Mouse (Mus musculus): Measurements from ENCODE around the gene Cobl. TPM values are rescaled to one million over a fixed set of nuclear protein-coding genes. Genes with fewer than 3 reads are reported as not detected.

The Cobl gene
- total RNA-seq, 1 experiment: 36.5 TPM

DNA sequence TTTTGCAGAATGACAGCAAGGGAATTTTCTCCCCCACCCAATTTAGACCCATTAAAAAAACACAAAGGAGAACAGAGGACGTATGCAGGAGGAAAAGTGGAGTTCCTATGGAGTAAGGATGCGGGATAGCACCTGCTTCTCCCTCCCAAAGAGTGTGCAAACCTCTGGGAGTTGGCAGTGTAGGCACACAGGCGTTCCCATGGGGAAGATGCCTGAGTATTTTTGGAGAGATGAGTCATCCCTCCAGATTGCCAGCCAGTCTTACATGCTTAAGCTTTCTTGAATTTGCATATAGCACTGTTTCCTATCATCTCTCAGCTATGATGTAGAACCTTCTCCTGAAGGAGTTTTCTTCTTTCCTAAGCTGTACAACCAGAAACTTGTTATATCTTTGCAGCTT lies 70.6 kb downstream of the Cobl start:
- peaks cover 13% of the 10 kb centered on the region for H3K36me3 ChIP-seq (ENCODE audit: control insufficient read depth, insufficient read depth, low read length, poor library complexity, severe bottlenecking)
- in situ Hi-C loops (cut with MboI; ENCODE audit: low sequenced_read_pairs in 2 of 2, unreplicated experiment in 2 of 2): no loop called here
- no peak overlapping the region for H3K27ac ChIP-seq (ENCODE audit: insufficient read depth, low read depth, low read length, poor library complexity, severe bottlenecking)
- TF ChIP-seq CHD2 (IDR thresholded peaks at IDR 0.05; ENCODE audit: low read depth, low read length) (no peak), ZC3H11A (IDR thresholded peaks at IDR 0.05; ENCODE audit: borderline replicate concordance, low read depth, low read length) (no peak), MAFK (IDR thresholded peaks at IDR 0.05; ENCODE audit: insufficient read depth, low read depth, low read length) (no peak), HCFC1 (IDR thresholded peaks at IDR 0.05; ENCODE audit: borderline replicate concordance, insufficient read depth, low read length) (no peak), ZNF384 (IDR thresholded peaks at IDR 0.05; ENCODE audit: low read depth, low read length) (no peak)
- no peak for DNase-seq (ENCODE audit: low read depth, low spot score)
- no peak overlapping the region for H3K9ac ChIP-seq (ENCODE audit: insufficient read depth, low read depth, low read length, poor library complexity, severe bottlenecking)
- peaks cover 0 to 2% of the 10 kb centered on the region in 2 experiments; a peak in 1 of 4 replicates for H3K4me1 ChIP-seq (ENCODE audit: control insufficient read depth in 2 of 2, insufficient read depth in 2 of 2, low read length in 2 of 2, poor library complexity in 1 of 2)
- no peaks in the 10 kb centered on the region for H3K9me3 ChIP-seq (ENCODE audit: control insufficient read depth, insufficient read depth, low read depth, low read length)
- no peak overlapping the region for H3K4me3 ChIP-seq (ENCODE audit: insufficient read depth in 1 of 2, low read depth in 1 of 2, low read length in 2 of 2, poor library complexity in 1 of 2, severe bottlenecking in 1 of 2)

GRCm38 (mm10) chr11:12384826-12385225 lies 79.9 kb downstream of the Cobl start:
- DNase-seq (ENCODE audit: low read depth, low spot score): no peak
- in situ Hi-C loops (cut with MboI; ENCODE audit: low sequenced_read_pairs in 2 of 2, unreplicated experiment in 2 of 2): no loop called here
- no peak overlapping the region for H3K9ac ChIP-seq (ENCODE audit: insufficient read depth, low read depth, low read length, poor library complexity, severe bottlenecking)

DNA sequence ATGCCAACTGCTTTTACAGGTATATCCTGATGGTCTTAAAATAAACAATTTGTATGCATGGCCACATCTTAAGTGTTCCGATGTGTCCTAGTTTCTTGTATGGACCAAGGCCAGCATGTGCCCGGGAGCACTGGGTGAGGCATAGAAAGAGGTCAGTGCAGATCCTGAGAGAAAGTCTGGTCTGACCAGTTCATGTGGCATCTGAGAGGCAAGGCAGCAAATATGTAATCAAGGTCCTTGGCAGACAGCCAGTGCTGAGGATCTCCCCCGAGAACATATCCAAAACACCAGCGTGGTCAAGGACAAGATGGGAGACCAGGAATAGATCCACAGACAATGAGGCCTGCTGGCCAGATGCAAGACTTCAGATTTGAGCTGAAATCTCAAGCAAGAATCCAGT lies 81.8 kb downstream of the Cobl start:
- Histone ChIP-seq H3K27ac (ENCODE audit: insufficient read depth, low read depth, low read length, poor library complexity, severe bottlenecking) (no peak overlapping the region), H3K9me3 (ENCODE audit: control insufficient read depth, insufficient read depth, low read depth, low read length) (no peaks in the 10 kb centered on the region), H3K4me3 (ENCODE audit: insufficient read depth in 1 of 2, low read depth in 1 of 2, low read length in 2 of 2, poor library complexity in 1 of 2, severe bottlenecking in 1 of 2) (no peak overlapping the region), H3K9ac (ENCODE audit: insufficient read depth, low read depth, low read length, poor library complexity, severe bottlenecking) (no peak overlapping the region), H3K4me1 (ENCODE audit: control insufficient read depth in 2 of 2, insufficient read depth in 2 of 2, low read length in 2 of 2, poor library complexity in 1 of 2) (0 out of 4 replicates have a peak, but pooled peaks cover 0 to 1% of the 10 kb centered on the region in 2 experiments), H3K36me3 (ENCODE audit: control insufficient read depth, insufficient read depth, low read length, poor library complexity, severe bottlenecking) (peaks cover 12% of the 10 kb centered on the region)
- in situ Hi-C loops (cut with MboI; ENCODE audit: low sequenced_read_pairs in 2 of 2, unreplicated experiment in 2 of 2): no loop called here
- no peak for DNase-seq (ENCODE audit: low read depth, low spot score)
- TF ChIP-seq ZC3H11A (IDR thresholded peaks at IDR 0.05; ENCODE audit: borderline replicate concordance, low read depth, low read length): no peak

More at GRCm38 (mm10) chr11:12384826-12385225, 79.9 kb downstream of the Cobl start:
- Histone ChIP-seq H3K4me3 (ENCODE audit: insufficient read depth in 1 of 2, low read depth in 1 of 2, low read length in 2 of 2, poor library complexity in 1 of 2, severe bottlenecking in 1 of 2) (no peak overlapping the region), H3K36me3 (ENCODE audit: control insufficient read depth, insufficient read depth, low read length, poor library complexity, severe bottlenecking) (peaks cover 12% of the 10 kb centered on the region), H3K9me3 (ENCODE audit: control insufficient read depth, insufficient read depth, low read depth, low read length) (no peaks in the 10 kb centered on the region), H3K27ac (ENCODE audit: insufficient read depth, low read depth, low read length, poor library complexity, severe bottlenecking) (no peak overlapping the region), H3K4me1 (ENCODE audit: control insufficient read depth in 2 of 2, insufficient read depth in 2 of 2, low read length in 2 of 2, poor library complexity in 1 of 2) (0 out of 4 replicates have a peak, but pooled peaks cover 0 to 1% of the 10 kb centered on the region in 2 experiments)
- TF ChIP-seq MAFK (IDR thresholded peaks at IDR 0.05; ENCODE audit: insufficient read depth, low read depth, low read length): no peak

- TF ChIP-seq ZNF384 (IDR thresholded peaks at IDR 0.05; ENCODE audit: low read depth, low read length): no peak
- TF ChIP-seq ZC3H11A (IDR thresholded peaks at IDR 0.05; ENCODE audit: borderline replicate concordance, low read depth, low read length): no peak
- no peak for TF ChIP-seq HCFC1 (IDR thresholded peaks at IDR 0.05; ENCODE audit: borderline replicate concordance, insufficient read depth, low read length)
- no peak for TF ChIP-seq MAFK (IDR thresholded peaks at IDR 0.05; ENCODE audit: insufficient read depth, low read depth, low read length)
- TF ChIP-seq CHD2 (IDR thresholded peaks at IDR 0.05; ENCODE audit: low read depth, low read length): no peak
- Histone ChIP-seq H3K9ac (ENCODE audit: insufficient read depth, low read depth, low read length, poor library complexity, severe bottlenecking) (no peak overlapping the region), H3K9me3 (ENCODE audit: control insufficient read depth, insufficient read depth, low read depth, low read length) (no peaks in the 10 kb centered on the region), H3K4me1 (ENCODE audit: control insufficient read depth in 2 of 2, insufficient read depth in 2 of 2, low read length in 2 of 2, poor library complexity in 1 of 2) (0 out of 4 replicates have a peak, but pooled peaks cover 0 to 1% of the 10 kb centered on the region in 2 experiments), H3K27ac (ENCODE audit: insufficient read depth, low read depth, low read length, poor library complexity, severe bottlenecking) (no peak overlapping the region), H3K36me3 (ENCODE audit: control insufficient read depth, insufficient read depth, low read length, poor library complexity, severe bottlenecking) (peaks cover 9% of the 10 kb centered on the region), H3K4me3 (ENCODE audit: insufficient read depth in 1 of 2, low read depth in 1 of 2, low read length in 2 of 2, poor library complexity in 1 of 2, severe bottlenecking in 1 of 2) (no peak overlapping the region)
- in situ Hi-C loops (cut with MboI; ENCODE audit: low sequenced_read_pairs in 2 of 2, unreplicated experiment in 2 of 2): no loop called here
- no peak for DNase-seq (ENCODE audit: low read depth, low spot score)
Observed at GRCm38 (mm10) chr11:12381096-12381495, 83.7 kb downstream of the Cobl start.

- Histone ChIP-seq H3K4me1 (ENCODE audit: control insufficient read depth in 2 of 2, insufficient read depth in 2 of 2, low read length in 2 of 2, poor library complexity in 1 of 2) (peaks cover 0 to 1% of the 10 kb centered on the region in 2 experiments; a peak in 1 of 4 replicates), H3K4me3 (ENCODE audit: insufficient read depth in 1 of 2, low read depth in 1 of 2, low read length in 2 of 2, poor library complexity in 1 of 2, severe bottlenecking in 1 of 2) (no peak overlapping the region), H3K9me3 (ENCODE audit: control insufficient read depth, insufficient read depth, low read depth, low read length) (no peaks in the 10 kb centered on the region), H3K9ac (ENCODE audit: insufficient read depth, low read depth, low read length, poor library complexity, severe bottlenecking) (no peak overlapping the region), H3K27ac (ENCODE audit: insufficient read depth, low read depth, low read length, poor library complexity, severe bottlenecking) (no peak overlapping the region), H3K36me3 (ENCODE audit: control insufficient read depth, insufficient read depth, low read length, poor library complexity, severe bottlenecking) (peaks cover 17% of the 10 kb centered on the region)
- TF ChIP-seq ZC3H11A (IDR thresholded peaks at IDR 0.05; ENCODE audit: borderline replicate concordance, low read depth, low read length) (no peak), MAFK (IDR thresholded peaks at IDR 0.05; ENCODE audit: insufficient read depth, low read depth, low read length) (no peak), HCFC1 (IDR thresholded peaks at IDR 0.05; ENCODE audit: borderline replicate concordance, insufficient read depth, low read length) (no peak), ZNF384 (IDR thresholded peaks at IDR 0.05; ENCODE audit: low read depth, low read length) (no peak), CHD2 (IDR thresholded peaks at IDR 0.05; ENCODE audit: low read depth, low read length) (no peak)
- in situ Hi-C loops (cut with MboI; ENCODE audit: low sequenced_read_pairs in 2 of 2, unreplicated experiment in 2 of 2): loop anchor here in 1 of 2 experiments (10.0 kb wide), 1 partner anchor 148 kb away; no protein-coding TSS in a partner anchor
- no peak for DNase-seq (ENCODE audit: low read depth, low spot score)
Observed at GRCm38 (mm10) chr11:12376628-12377027, 88.1 kb downstream of the Cobl start.
